Mouse (Mus musculus): ENCODE data around the gene Mroh8. TPM values are rescaled to one million over a fixed set of nuclear protein-coding genes. Genes with fewer than 3 reads are reported as not detected.

Gene Mroh8
- total and polyA plus RNA-seq, 3 experiments: 0.15 to 0.18 TPM; not detected in 1

- no peak for DNase-seq (ENCODE audit: low read depth, low spot score)
- Histone ChIP-seq H3K79me2 (ENCODE audit: control insufficient read depth, insufficient read depth, low read length, poor library complexity) (no peaks in the 10 kb centered on the region), H3K4me1 (ENCODE audit: control insufficient read depth in 1 of 2, insufficient read depth in 2 of 2, low read length in 2 of 2) (no peaks in the 10 kb centered on the region), H3K27me3 (ENCODE audit: control insufficient read depth in 1 of 2, insufficient read depth in 2 of 2, low read length in 2 of 2) (no peaks in the 10 kb centered on the region; a peak in 1 of 4 replicates), H3K9ac (ENCODE audit: control insufficient read depth, low read depth, low read length, poor library complexity, severe bottlenecking) (no peak overlapping the region), H3K27ac (ENCODE audit: control insufficient read depth, low read depth, low read length) (no peak overlapping the region), H3K36me3 (ENCODE audit: control insufficient read depth in 1 of 2, insufficient read depth in 2 of 2, low read length in 2 of 2) (no peaks in the 10 kb centered on the region), H3K9me3 (replicated peaks; ENCODE audit: insufficient read depth, low read length) (no peaks in the 10 kb centered on the region), H3K4me3 (ENCODE audit: control insufficient read depth in 1 of 2, insufficient read depth in 1 of 2, low read depth in 2 of 2, low read length in 2 of 2) (no peak overlapping the region)
- no peak for TF ChIP-seq TBP (IDR thresholded peaks at IDR 0.05; ENCODE audit: low read depth, low read length)
- TF ChIP-seq ZMIZ1 (IDR thresholded peaks at IDR 0.05; ENCODE audit: low read depth, low read length): no peak
Observed at GRCm38 (mm10) chr2:157211731-157212130, 67.6 kb downstream of the Mroh8 start.

GRCm38 (mm10) chr2:157204366-157205218 lies 74.8 kb downstream of the Mroh8 start, which contains the start of gene Rbl1:
Gene Rbl1 (minus strand): TSS chr2:157204534.
- H3K9ac ChIP-seq (ENCODE audit: control insufficient read depth, low read depth, low read length, poor library complexity, severe bottlenecking): peak within 1 kb of the TSS; percentile 95
- H3K27ac ChIP-seq (ENCODE audit: control insufficient read depth, low read depth, low read length): peak within 1 kb of the TSS; percentile 74
- H3K4me1 ChIP-seq (ENCODE audit: control insufficient read depth in 1 of 2, insufficient read depth in 2 of 2, low read length in 2 of 2): peaks cover 4 to 9% of the 10 kb centered on the region in 2 experiments
- H3K79me2 ChIP-seq (ENCODE audit: control insufficient read depth, insufficient read depth, low read length, poor library complexity): peaks cover 16% of the 10 kb centered on the region
- no peaks in the 10 kb centered on the region for H3K27me3 ChIP-seq (ENCODE audit: control insufficient read depth in 1 of 2, insufficient read depth in 2 of 2, low read length in 2 of 2)
- H3K4me3 ChIP-seq (ENCODE audit: control insufficient read depth in 1 of 2, insufficient read depth in 1 of 2, low read depth in 2 of 2, low read length in 2 of 2): peak within 1 kb of the TSS; percentile 64 to 89
- peak; percentile 96 for DNase-seq (ENCODE audit: low read depth, low spot score)
- no peaks in the 10 kb centered on the region for H3K9me3 ChIP-seq (replicated peaks; ENCODE audit: insufficient read depth, low read length)
- H3K36me3 ChIP-seq (ENCODE audit: control insufficient read depth in 1 of 2, insufficient read depth in 2 of 2, low read length in 2 of 2): peaks cover 7 to 19% of the 10 kb centered on the region in 2 experiments; a peak in 3 of 4 replicates
- TF ChIP-seq UBTF (IDR thresholded peaks at IDR 0.05; ENCODE audit: borderline replicate concordance, insufficient read depth, low read depth, low read length) (no peak), RCOR1 (IDR thresholded peaks at IDR 0.05; ENCODE audit: low read depth, low read length) (no peak), CHD1 (IDR thresholded peaks at IDR 0.05; ENCODE audit: low read depth, low read length) (no peak), TAL1 (IDR thresholded peaks at IDR 0.05; ENCODE audit: low read length) (no peak), HCFC1 (IDR thresholded peaks at IDR 0.05; ENCODE audit: low read depth, low read length) (peak; percentile 66; the same call in 1 of the 2 replicates), ZC3H11A (IDR thresholded peaks at IDR 0.05; ENCODE audit: low read depth, low read length) (no peak), ELF1 (IDR thresholded peaks at IDR 0.05; ENCODE audit: low read depth, low read length) (no peak), E2F4 (IDR thresholded peaks at IDR 0.05; ENCODE audit: borderline replicate concordance, low read depth, low read length) (peak; percentile 96), CTCF (IDR thresholded peaks at IDR 0.05 in 2 of 3, conservative IDR thresholded peaks at IDR 0.05 in 1 of 3; ENCODE audit: control insufficient read depth in 1 of 3, insufficient read depth in 1 of 3, low read depth in 2 of 3, low read length in 3 of 3, poor library complexity in 1 of 3, severe bottlenecking in 1 of 3) (peak in 1 of 3 experiments; percentile 33; a peak in 1 of 6 replicates), CHD2 (IDR thresholded peaks at IDR 0.05; ENCODE audit: low read length) (no peak), SMC3 (IDR thresholded peaks at IDR 0.05; ENCODE audit: low read depth, low read length) (no peak), ZNF384 (IDR thresholded peaks at IDR 0.05; ENCODE audit: low read depth, low read length) (no peak), MYC (IDR thresholded peaks at IDR 0.05; ENCODE audit: low read depth, low read length) (0 out of 2 replicates have a peak, but pooled peaks have one; percentile 43), MYB (IDR thresholded peaks at IDR 0.05; ENCODE audit: low read depth, low read length) (no peak), GATA1 (IDR thresholded peaks at IDR 0.05; ENCODE audit: low read depth, low read length) (no peak), TCF12 (IDR thresholded peaks at IDR 0.05; ENCODE audit: low read depth, low read length) (peak; percentile 28; the same call in 1 of the 2 replicates), NRF1 (IDR thresholded peaks at IDR 0.05; ENCODE audit: insufficient read depth, low read depth, low read length, poor library complexity, severe bottlenecking) (no peak), USF1 (IDR thresholded peaks at IDR 0.05; ENCODE audit: low read depth, low read length) (no peak), MAX (IDR thresholded peaks at IDR 0.05; ENCODE audit: low read length) (peak; percentile 25), ZKSCAN1 (IDR thresholded peaks at IDR 0.05; ENCODE audit: low read depth, low read length) (no peak), MEF2A (IDR thresholded peaks at IDR 0.05; ENCODE audit: extremely low read depth, insufficient replicate concordance, low read depth, low read length, poor library complexity, severe bottlenecking) (no peak), MAFK (IDR thresholded peaks at IDR 0.05; ENCODE audit: borderline replicate concordance, low read depth, low read length) (no peak), MAZ (IDR thresholded peaks at IDR 0.05; ENCODE audit: low read depth, low read length) (no peak; the same call in 1 of the 2 replicates), USF2 (IDR thresholded peaks at IDR 0.05; ENCODE audit: borderline replicate concordance in 1 of 2, insufficient read depth in 1 of 2, low read depth in 1 of 2, low read length in 2 of 2) (no peak), ETS1 (IDR thresholded peaks at IDR 0.05; ENCODE audit: low read depth, low read length) (no peak), TBP (IDR thresholded peaks at IDR 0.05; ENCODE audit: low read depth, low read length) (peak; percentile 50; the same call in 1 of the 2 replicates), RAD21 (IDR thresholded peaks at IDR 0.05; ENCODE audit: low read depth, low read length) (no peak), EP300 (IDR thresholded peaks at IDR 0.05; ENCODE audit: low read depth in 1 of 2, low read length in 2 of 2) (no peak)
